Mouse (Mus musculus) limb, embryonic 12.5 days (tissue): ENCODE measurements around the gene Gm10972. TPM values are rescaled to one million over a fixed set of nuclear protein-coding genes. Genes with fewer than 3 reads are reported as not detected.
A peak's percentile ranks its signal among the peaks of the same experiment; 100 is the strongest.
"Not testable (repeated sequence)": the region's sequence is repeated elsewhere in the genome, so short reads cannot be mapped to it uniquely, and the experiment has no call there.

Experiments
- ATAC-seq: fragments of 200-750 bp; cut with Nextera tagmentation; 2 replicates; pipeline ENCODE4 v1.8.0; 2017; ENCODE audit warnings: low read depth, moderate TSS enrichment; ENCODE audit not compliant: insufficient number of reproducible peaks, insufficient read depth, low FRiP score, low TSS enrichment
- H3K27ac ChIP-seq: fragments of 300-500 bp; sonication (generic); 2 replicates; pipeline ENCODE4 v1.5.1; 2016; ENCODE audit warnings: mild to moderate bottlenecking, moderate library complexity
- H3K27me3 ChIP-seq: fragments of 300-500 bp; sonication (generic); 2 replicates; pipeline ENCODE4 v1.6.1; 2016; ENCODE audit warnings: mild to moderate bottlenecking, moderate library complexity
- H3K36me3 ChIP-seq: fragments of 300-500 bp; sonication (generic); 2 replicates; pipeline ENCODE4 v1.6.1; 2016; ENCODE audit warnings: mild to moderate bottlenecking, moderate library complexity
- H3K4me1 ChIP-seq: fragments of 300-500 bp; sonication (generic); replicated peaks from 2 replicates; pipeline ENCODE4 v1.6.1; 2016
- H3K4me2 ChIP-seq: fragments of 300-500 bp; sonication (generic); 2 replicates; pipeline ENCODE4 v1.6.1; 2016; ENCODE audit warnings: mild to moderate bottlenecking, moderate library complexity
- H3K4me3 ChIP-seq: fragments of 300-500 bp; sonication (generic); replicated peaks from 2 replicates; pipeline ENCODE4 v1.5.1; 2016; ENCODE audit warnings: mild to moderate bottlenecking
- H3K9ac ChIP-seq: fragments of 300-500 bp; sonication (generic); replicated peaks from 2 replicates; pipeline ENCODE4 v1.6.1; 2016; ENCODE audit warnings: mild to moderate bottlenecking, moderate library complexity
- H3K9me3 ChIP-seq: fragments of 300-500 bp; sonication (generic); 2 replicates; pipeline ENCODE4 v1.6.1; 2016; ENCODE audit warnings: mild to moderate bottlenecking, moderate library complexity
- WGBS: fragments of 180-500 bp; shearing (Covaris S2); methylation state at CpG from one replicate; pipeline ENCODE4 v1.1.7; 2016; 5-methylcytosine and 5-hydroxymethylcytosine counted together
- polyA plus RNA-seq: library from polyadenylated mRNA; unstranded; fragments of >200 nt; fragmentation: Nextera tagmentation; extraction: Ambion mirVana; gene quantifications from 2 replicates; pipeline ENCODE4 v1.2.1, GENCODE M21; 2016

The Gm10972 gene
- polyA plus RNA-seq, 1 experiment from 2014 or later = not detected

DNA sequence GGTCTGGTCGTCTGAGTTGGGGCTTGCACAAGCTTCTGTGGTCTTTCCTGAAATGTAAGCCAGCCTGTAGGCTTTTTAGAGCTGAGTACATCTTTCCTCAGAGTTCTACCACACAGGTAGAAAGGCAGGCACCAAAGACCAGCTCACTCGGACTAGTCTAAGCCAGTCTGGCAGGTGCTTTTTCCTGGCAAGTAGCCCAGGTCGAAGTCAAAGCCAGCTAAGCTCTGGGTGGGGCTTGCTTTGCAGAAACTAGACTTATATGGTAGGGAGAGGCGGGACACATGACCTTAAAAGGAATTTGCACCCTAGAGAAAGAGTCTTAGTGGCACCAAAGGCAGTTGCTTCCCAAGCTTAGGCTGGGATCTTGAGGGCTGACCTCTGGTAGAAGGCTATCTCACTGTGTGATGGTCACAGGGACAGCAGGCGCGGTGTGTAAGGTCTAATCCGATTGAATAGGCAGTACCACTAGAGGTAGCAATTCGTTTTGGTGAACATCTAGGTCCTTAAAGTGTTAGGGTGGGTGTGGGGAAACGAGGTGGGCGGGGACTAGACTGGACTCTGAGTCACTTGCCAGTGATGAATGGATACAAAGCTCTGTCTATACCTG lies 16.3 kb downstream of the Gm10972 start:
- H3K36me3 ChIP-seq, H3K27ac ChIP-seq: not testable (repeated sequence)
- 27% methylated on average over 8 of the region's 10 CpGs for WGBS

DNA sequence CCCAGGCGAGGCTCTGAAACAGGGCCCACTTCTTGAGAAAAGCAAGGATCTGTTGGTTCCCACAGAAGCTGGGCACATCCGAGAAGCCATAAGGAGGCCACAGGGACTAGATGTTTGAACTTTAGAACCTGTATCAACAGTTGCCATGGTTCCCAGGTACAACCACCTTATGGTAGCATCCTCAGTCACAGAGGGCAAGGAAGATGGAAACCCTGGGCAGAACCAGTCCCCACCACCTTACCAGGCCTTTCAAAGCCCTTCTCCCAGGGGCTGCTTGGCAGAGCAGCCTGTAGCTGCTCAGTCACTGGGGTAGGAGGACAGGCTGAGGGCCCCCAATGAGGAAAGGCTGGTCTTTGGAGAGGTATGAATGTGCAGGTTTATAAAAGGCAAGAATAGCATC lies 17.9 kb downstream of the Gm10972 start:
- not testable (repeated sequence) for H3K36me3 ChIP-seq, H3K4me2 ChIP-seq, H3K27ac ChIP-seq, ATAC-seq, H3K4me3 ChIP-seq, H3K4me1 ChIP-seq, H3K9me3 ChIP-seq, H3K9ac ChIP-seq
- peaks cover 13% of the 10 kb centered on the region for H3K27me3 ChIP-seq
- 89% methylated on average over 2 of the region's 2 CpGs for WGBS

More for the DNA sequence above, 16.3 kb downstream of the Gm10972 start:
- not testable (repeated sequence) for H3K9me3 ChIP-seq, H3K9ac ChIP-seq, H3K4me1 ChIP-seq, H3K4me3 ChIP-seq
- H3K4me2 ChIP-seq = peak overlapping the region; percentile 33
- peaks cover 13% of the 10 kb centered on the region for H3K27me3 ChIP-seq
- ATAC-seq = peak; percentile 70

DNA sequence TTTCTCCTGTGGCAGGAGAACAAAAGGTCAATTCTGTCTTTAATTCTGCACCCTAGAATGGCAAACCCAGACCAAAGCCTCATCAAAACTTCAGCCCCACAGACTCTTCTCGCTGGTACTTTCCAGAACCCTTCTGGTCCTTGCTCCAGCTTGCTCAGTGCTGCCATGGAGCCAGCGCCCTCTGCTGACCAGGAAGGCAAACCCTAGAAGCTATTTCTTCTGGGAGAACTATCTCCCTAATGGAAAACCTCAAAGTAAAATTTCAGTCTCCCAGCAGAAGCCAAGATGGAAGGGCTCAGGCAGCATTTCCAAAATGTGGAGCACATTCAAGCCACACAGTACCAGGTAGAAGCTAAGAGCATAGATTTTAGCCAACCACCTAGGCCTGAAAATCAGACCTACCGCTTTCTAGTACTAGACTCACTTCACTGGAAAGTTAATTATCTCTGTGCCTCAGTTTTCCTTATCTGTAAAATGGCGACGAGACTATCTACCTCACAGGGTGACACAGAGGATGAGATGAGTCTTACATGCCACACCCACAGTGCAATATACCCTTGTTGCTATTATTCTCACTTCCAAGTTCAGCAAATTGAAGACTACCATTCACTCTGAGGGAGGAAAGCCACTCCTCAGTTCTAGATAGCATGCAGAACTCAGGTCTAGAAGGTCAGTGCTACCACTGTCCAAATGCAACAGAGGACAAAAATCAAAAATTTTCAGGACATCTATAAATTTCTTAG lies 22.3 kb downstream of the Gm10972 start:
- not testable (repeated sequence) for H3K36me3 ChIP-seq, ATAC-seq, H3K4me1 ChIP-seq, H3K4me3 ChIP-seq, H3K9me3 ChIP-seq, H3K27ac ChIP-seq, H3K27me3 ChIP-seq, H3K9ac ChIP-seq, H3K4me2 ChIP-seq
- WGBS = 53% methylated on average over 5 of the region's 5 CpGs

DNA sequence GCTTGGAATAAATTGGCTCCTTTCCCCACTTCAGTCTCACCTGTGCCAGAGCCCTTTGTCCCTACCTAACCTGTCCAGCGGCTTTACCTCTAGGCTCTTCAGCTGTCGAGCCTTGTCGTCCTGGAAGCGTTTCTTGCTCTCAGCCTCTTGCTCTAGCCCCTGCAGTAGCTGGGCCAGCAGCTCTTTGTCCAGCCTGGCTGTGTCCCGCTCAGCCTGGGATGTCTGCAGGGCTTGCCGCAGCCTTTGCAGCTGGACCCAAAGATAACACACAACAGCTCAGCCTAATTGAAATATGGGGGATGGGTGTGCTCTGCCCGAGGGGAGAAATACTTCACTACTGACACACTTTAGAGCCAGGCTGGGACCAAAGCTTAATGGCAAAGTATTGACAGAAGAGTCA lies 23.0 kb downstream of the Gm10972 start:
- WGBS = 32% methylated on average over 7 of the region's 7 CpGs
- H3K27ac ChIP-seq, H3K36me3 ChIP-seq, ATAC-seq, H3K4me1 ChIP-seq, H3K9me3 ChIP-seq, H3K4me2 ChIP-seq, H3K4me3 ChIP-seq, H3K27me3 ChIP-seq, H3K9ac ChIP-seq: not testable (repeated sequence)

DNA sequence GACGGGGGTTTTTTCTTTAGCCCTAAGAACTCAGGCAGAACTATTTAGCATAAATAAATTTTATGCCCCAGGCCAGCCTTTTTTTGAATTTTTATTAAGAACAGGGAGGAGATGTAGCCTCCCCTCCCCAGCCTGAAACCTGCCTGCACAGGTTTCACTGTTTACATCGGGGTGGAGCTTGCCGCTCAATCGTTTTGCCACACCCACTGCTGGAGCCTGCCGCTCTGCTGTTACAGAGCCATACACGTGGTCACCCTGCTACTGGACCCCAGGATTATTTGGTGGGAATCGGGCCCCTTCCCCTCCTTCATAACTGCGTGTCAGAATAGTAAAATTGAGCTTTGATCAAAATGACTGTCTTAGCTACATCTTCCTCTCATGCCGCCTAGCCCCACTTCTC lies 32.2 kb downstream of the Gm10972 start:
- not testable (repeated sequence) for H3K4me2 ChIP-seq
- 80% methylated on average over 9 of the region's 9 CpGs for WGBS

DNA sequence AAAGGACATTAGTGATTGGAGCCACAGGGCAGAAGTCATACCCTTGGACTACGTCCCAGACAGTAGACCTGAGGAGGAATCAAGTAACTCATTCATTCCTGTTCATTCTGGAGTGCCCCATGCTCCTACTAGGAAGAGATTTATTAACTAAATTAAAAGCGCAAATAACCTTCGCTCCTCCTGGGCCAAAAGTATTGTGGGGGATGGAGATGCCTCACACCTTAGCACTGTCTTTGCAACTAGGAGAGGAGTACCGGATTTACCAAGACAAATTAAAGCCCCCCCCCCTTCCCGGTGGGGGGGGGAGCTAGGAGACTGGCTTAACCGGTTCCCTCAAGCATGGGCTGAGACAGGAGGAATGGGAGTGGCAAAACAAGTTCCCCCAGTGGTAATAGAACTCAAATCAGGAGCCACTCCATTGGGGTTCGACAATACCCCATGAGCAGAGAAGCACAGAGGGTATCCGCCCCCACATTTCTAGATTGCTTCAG lies 36.5 kb downstream of the Gm10972 start:
- Histone ChIP-seq H3K27me3 (no peaks in the 10 kb centered on the region), H3K4me2 (no peak overlapping the region), H3K9ac (no peak overlapping the region), H3K36me3 (no peaks in the 10 kb centered on the region), H3K4me3 (no peak overlapping the region), H3K27ac (no peak overlapping the region), H3K4me1 (no peaks in the 10 kb centered on the region), H3K9me3 (no peaks in the 10 kb centered on the region)
- ATAC-seq = no peak
- 71% methylated on average over 8 of the region's 8 CpGs for WGBS

More for the DNA sequence above, 32.2 kb downstream of the Gm10972 start:
- H3K27me3 ChIP-seq, H3K9ac ChIP-seq, ATAC-seq, H3K9me3 ChIP-seq, H3K36me3 ChIP-seq, H3K27ac ChIP-seq, H3K4me3 ChIP-seq, H3K4me1 ChIP-seq: not testable (repeated sequence)

DNA sequence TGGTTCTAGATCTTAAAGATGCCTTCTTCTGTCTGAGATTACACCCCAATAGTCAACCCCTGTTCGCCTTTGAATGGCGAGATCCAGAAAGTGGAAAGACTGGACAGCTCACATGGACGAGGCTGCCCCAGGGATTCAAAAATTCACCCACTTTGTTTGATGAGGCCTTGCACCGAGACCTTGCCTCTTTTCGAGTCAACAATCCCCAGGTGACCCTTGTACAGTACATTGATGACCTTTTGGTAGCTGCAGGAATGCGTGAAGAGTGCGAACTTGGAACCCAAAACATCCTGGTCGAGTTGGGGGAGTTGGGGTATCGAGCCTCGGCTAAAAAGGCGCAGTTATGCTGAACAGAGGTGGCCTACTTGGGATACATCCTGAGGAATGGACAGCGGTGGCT lies 37.1 kb downstream of the Gm10972 start:
- not testable (repeated sequence) for H3K27me3 ChIP-seq, ATAC-seq, H3K36me3 ChIP-seq, H3K4me2 ChIP-seq, H3K9ac ChIP-seq, H3K27ac ChIP-seq, H3K4me3 ChIP-seq, H3K9me3 ChIP-seq, H3K4me1 ChIP-seq
- WGBS = 91% methylated on average over 12 of the region's 12 CpGs

DNA sequence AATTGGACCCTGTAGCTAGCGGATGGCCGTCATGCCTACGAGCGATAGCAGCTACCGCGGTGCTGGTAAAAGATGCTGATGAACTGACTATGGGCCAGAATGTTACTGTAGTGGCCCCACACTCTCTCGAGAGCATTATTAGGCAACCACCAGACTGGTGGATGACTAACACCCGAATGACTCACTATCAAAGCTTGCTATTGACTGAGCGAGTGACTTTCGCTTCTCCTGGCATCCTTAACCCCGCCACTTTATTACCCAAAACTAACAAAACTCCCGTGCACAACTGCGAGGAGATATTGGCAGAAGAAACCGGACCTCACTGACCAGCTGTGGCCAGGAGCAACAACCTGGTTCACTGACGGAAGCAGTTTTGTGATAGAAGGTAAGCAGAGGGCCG lies 37.9 kb downstream of the Gm10972 start:
- Histone ChIP-seq H3K9ac (no peak overlapping the region), H3K36me3 (no peaks in the 10 kb centered on the region), H3K4me3 (no peak overlapping the region), H3K27me3 (no peaks in the 10 kb centered on the region), H3K9me3 (no peaks in the 10 kb centered on the region), H3K4me1 (no peaks in the 10 kb centered on the region), H3K27ac (no peak overlapping the region), H3K4me2 (no peak overlapping the region)
- WGBS = 92% methylated on average over 16 of the region's 16 CpGs
- no peak for ATAC-seq

DNA sequence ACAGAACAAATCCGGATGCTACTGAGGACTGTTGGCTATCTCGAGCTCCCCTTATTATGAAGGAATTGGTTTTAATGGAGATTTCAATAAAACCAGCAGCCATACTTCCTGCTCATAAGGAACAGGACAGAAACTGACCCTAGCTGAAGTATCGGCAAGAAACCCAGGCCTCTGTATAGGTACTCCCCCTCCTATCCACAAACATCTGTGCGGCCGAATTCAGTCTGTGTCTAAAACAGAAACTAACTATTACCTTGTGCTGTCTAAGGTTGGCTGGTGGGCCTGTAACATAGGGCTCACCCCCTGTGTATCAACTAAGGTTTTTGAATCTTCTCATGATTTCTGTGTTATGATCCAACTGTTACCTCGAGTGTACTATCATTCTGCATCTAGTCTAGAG lies 40.7 kb downstream of the Gm10972 start:
- no peaks in the 10 kb centered on the region for H3K27me3 ChIP-seq
- H3K4me3 ChIP-seq = no peak overlapping the region
- no peak overlapping the region for H3K27ac ChIP-seq
- H3K36me3 ChIP-seq = no peaks in the 10 kb centered on the region
- 78% methylated on average over 6 of the region's 6 CpGs for WGBS
- no peak for ATAC-seq
- H3K9ac ChIP-seq = no peak overlapping the region
- H3K9me3 ChIP-seq = no peaks in the 10 kb centered on the region
- H3K4me2 ChIP-seq = no peak overlapping the region
- H3K4me1 ChIP-seq = no peaks in the 10 kb centered on the region

DNA sequence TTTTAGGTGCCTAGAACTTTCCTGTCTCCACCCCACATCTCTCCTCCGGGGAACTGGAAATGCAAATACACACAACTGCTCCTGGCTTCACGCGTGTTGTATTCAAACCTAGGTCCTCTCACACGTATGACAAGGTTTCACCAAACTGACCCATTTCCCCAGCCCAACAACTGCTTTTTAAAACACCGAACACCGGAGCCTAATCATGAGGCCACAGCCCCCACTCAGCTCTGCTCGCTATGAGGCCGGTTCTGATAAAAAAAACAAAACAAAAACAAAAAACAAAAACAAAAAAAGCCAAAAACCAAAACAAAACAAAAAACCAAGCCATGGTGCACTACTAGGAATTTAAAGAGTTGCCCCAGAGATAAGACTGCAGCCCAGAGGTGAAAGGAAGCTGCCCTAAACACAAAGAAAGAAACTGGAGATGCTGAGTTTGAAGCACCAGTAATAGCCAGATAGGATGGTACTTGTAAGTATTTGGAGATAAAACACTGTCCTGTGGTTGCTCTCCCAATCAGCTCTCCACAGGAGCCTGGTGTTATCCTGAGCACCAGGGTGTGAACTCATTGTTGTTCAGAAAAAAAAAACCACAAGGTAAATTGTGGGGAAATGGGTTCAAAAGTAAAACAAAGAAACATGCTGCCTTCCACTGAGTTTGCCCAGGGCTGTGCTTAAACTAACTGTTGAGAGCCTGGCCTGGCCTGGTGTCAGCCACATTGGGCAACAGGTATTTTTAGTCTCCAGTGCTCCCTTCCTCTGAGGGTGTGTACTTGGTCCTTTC lies 43.3 kb downstream of the Gm10972 start:
- ATAC-seq, H3K9me3 ChIP-seq, H3K27me3 ChIP-seq, H3K4me3 ChIP-seq, H3K36me3 ChIP-seq, H3K27ac ChIP-seq, H3K4me1 ChIP-seq, H3K9ac ChIP-seq, H3K4me2 ChIP-seq: not testable (repeated sequence)
- WGBS = 89% methylated on average over 8 of the region's 8 CpGs

DNA sequence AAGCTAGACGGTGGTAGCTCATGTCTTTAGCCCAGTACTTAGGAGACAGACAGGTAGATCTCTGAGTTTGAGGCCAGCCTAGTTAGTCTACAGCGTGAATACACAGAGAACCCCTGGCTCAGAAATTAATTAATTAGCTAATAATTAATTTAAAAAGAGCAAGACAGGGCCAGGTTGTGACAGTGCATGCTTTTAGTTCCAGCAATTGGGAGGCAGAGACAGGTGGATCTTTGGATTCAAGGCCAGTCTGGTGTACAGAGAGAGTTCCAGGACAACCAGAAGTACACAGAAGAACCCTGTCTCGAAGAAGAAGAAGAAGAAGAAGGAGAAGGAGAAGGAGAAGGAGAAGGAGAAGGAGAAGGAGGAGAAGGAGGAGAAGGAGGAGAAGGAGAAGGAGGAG lies 45.8 kb downstream of the Gm10972 start:
- H3K9me3 ChIP-seq, H3K4me3 ChIP-seq, H3K36me3 ChIP-seq, ATAC-seq, H3K9ac ChIP-seq, H3K4me2 ChIP-seq, H3K27ac ChIP-seq, H3K27me3 ChIP-seq: not testable (repeated sequence)
- WGBS = 74% methylated on average over 3 of the region's 3 CpGs
- peaks cover 13% of the 10 kb centered on the region for H3K4me1 ChIP-seq
